42 mouse cellular contexts compared by ENCODE assay signal in the genomic region with DNA sequence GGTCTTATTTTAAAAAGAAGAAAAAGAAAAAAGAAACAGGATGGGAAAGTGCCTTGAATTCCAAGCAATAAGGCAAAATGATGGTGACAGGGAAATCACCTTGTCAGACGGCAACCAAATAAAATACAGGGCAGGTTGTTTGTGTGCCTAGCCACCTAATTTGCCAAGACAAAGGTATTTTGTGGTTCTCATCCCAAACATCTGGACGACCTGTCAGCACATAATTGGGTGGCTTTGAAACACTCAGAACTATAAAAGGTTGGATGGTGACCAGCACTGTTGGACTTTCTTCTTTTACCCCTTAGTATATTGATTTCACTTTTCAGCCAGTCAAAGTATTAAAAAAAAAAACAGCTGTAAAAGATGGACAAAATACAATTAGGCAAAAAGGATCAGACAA. TPM values are rescaled to one million over a fixed set of nuclear protein-coding genes. Genes with fewer than 3 reads are reported as not detected.
"Had no signal": no experiment of that assay in that cellular context is flagged by ENCODE, and none has a peak within 500 bp of the region (broad histone marks: within the 10 kb centered on the region; RNA-seq: fewer than 3 reads in every experiment).

No protein-coding gene starts in this region.

- H3K27ac ChIP-seq: heart, adult 2 months; heart, embryonic 13.5 days; heart, embryonic 15.5 days; hindbrain, embryonic 13.5 days; hindbrain, embryonic 15.5 days; hindbrain, postnatal 0 days; kidney, embryonic 15.5 days; kidney, postnatal 0 days; limb, embryonic 13.5 days; limb, embryonic 15.5 days; liver, embryonic 14.5 days had no signal

- H3K9me3 ChIP-seq: heart, embryonic 13.5 days; heart, embryonic 15.5 days; hindbrain, embryonic 13.5 days; hindbrain, embryonic 15.5 days; kidney, embryonic 15.5 days; limb, embryonic 13.5 days; limb, embryonic 15.5 days had no signal

- H3K4me3 ChIP-seq: heart, adult 2 months; heart, embryonic 13.5 days; heart, embryonic 15.5 days; hindbrain, embryonic 13.5 days; hindbrain, embryonic 15.5 days; kidney, embryonic 15.5 days; limb, embryonic 13.5 days; limb, embryonic 15.5 days had no signal

- H3K4me1 ChIP-seq: heart, embryonic 13.5 days; heart, embryonic 15.5 days; hindbrain, embryonic 13.5 days; hindbrain, embryonic 15.5 days; kidney, embryonic 15.5 days; limb, embryonic 13.5 days; limb, embryonic 15.5 days had no signal

- ATAC-seq: hindbrain, postnatal 0 days; intestine, embryonic 16.5 days had no signal

- DNase-seq: gastrocnemius, postnatal 14 days; gastrocnemius, postnatal 36 days; heart, adult 11 months; heart, adult 2 months; heart, postnatal 14 days; heart, postnatal 36 days; kidney, adult 11 months; kidney, adult 2 months; kidney, adult 9 months; kidney, postnatal 14 days; kidney, postnatal 36 days; layer of hippocampus, adult 9-11 months; layer of hippocampus, postnatal 36 days; left cerebral cortex, postnatal 4 days had no signal

- H3K36me3 ChIP-seq: heart, embryonic 13.5 days; heart, embryonic 15.5 days; hindbrain, embryonic 13.5 days; hindbrain, embryonic 15.5 days; kidney, embryonic 15.5 days; limb, embryonic 13.5 days; limb, embryonic 15.5 days had no signal

- H3K4me2 ChIP-seq: heart, embryonic 11.5 days; heart, embryonic 13.5 days; heart, embryonic 15.5 days; hindbrain, embryonic 13.5 days; hindbrain, embryonic 15.5 days; kidney, embryonic 15.5 days; limb, embryonic 13.5 days; limb, embryonic 15.5 days; liver, embryonic 11.5 days had no signal

- H3K27me3 ChIP-seq: heart, embryonic 13.5 days; heart, embryonic 15.5 days; hindbrain, embryonic 13.5 days; hindbrain, embryonic 15.5 days; kidney, embryonic 15.5 days; limb, embryonic 13.5 days; limb, embryonic 15.5 days had no signal

- H3K9ac ChIP-seq: heart, embryonic 13.5 days; heart, embryonic 15.5 days; hindbrain, embryonic 13.5 days; hindbrain, embryonic 15.5 days; kidney, embryonic 15.5 days; limb, embryonic 13.5 days; limb, embryonic 15.5 days; liver, embryonic 14.5 days had no signal

RNA-seq across cellular contexts. Expression of a gene that starts 58.8 kb away (rescaled TPM):
- total RNA-seq: gastrocnemius, adult 18-20 months; gastrocnemius, adult 8-10 months; gastrocnemius, postnatal 14 days; gastrocnemius, postnatal 36 days; heart, adult 2 months; heart, postnatal 14 days; heart, postnatal 36 days; hematopoietic stem cell, adult 5-6 weeks; hindbrain, postnatal 0 days; layer of hippocampus, adult 18-20 months; layer of hippocampus, adult 8-10 months; layer of hippocampus, postnatal 14 days; layer of hippocampus, postnatal 36 days; left cerebral cortex, adult 18-20 months; left cerebral cortex, adult 8-10 months; left cerebral cortex, postnatal 10 days; left cerebral cortex, postnatal 25 days; left cerebral cortex, postnatal 4 days had no signal
- polyA plus RNA-seq: gonadal fat pad, adult 2 months; heart, adult 2 months; heart, embryonic 11.5 days; heart, embryonic 13.5 days; heart, embryonic 15.5 days; heart, postnatal 0 days; hindbrain, embryonic 11.5 days; hindbrain, embryonic 15.5 days; hindbrain, postnatal 0 days; intestine, embryonic 14.5 days; intestine, embryonic 16.5 days; kidney, adult 2 months; kidney, embryonic 15.5 days; kidney, postnatal 0 days; large intestine, adult 2 months; limb, embryonic 15.5 days; liver, embryonic 11.5 days; liver, embryonic 14.5 days had no signal
